Mouse (Mus musculus): ENCODE results near the gene Cd244a. TPM values are rescaled to one million over a fixed set of nuclear protein-coding genes. Genes with fewer than 3 reads are reported as not detected.

The Cd244a gene
- polyA plus RNA-seq, 1 experiment = 0.06 TPM

- no peak for TF ChIP-seq CTCF (IDR thresholded peaks at IDR 0.05; ENCODE audit: extremely low read depth, insufficient read depth, low read length)
- no peak for TF ChIP-seq POLR2A (IDR thresholded peaks at IDR 0.05; ENCODE audit: extremely low read depth, insufficient read depth, low read length)
- Histone ChIP-seq H3K4me3 (ENCODE audit: insufficient read depth, low read length) (no peak overlapping the region), H3K4me1 (ENCODE audit: control insufficient read depth, insufficient read depth, low read length) (no peaks in the 10 kb centered on the region), H3K27ac (ENCODE audit: insufficient read depth, low read length) (no peak overlapping the region)
These were observed 7.7 kb upstream of the Cd244a start for GRCm38 (mm10) chr1:171551326-171551725.

GRCm38 (mm10) chr1:171552230-171552629 is 6.8 kb upstream of the Cd244a start:
- no peak overlapping the region for H3K4me3 ChIP-seq (ENCODE audit: insufficient read depth, low read length)
- TF ChIP-seq POLR2A (IDR thresholded peaks at IDR 0.05; ENCODE audit: extremely low read depth, insufficient read depth, low read length) = no peak
- TF ChIP-seq CTCF (IDR thresholded peaks at IDR 0.05; ENCODE audit: extremely low read depth, insufficient read depth, low read length) = no peak
- no peak overlapping the region for H3K27ac ChIP-seq (ENCODE audit: insufficient read depth, low read length)
- no peaks in the 10 kb centered on the region for H3K4me1 ChIP-seq (ENCODE audit: control insufficient read depth, insufficient read depth, low read length)

GRCm38 (mm10) chr1:171553359-171554341 is 5.3 kb upstream of the Cd244a start:
- no peak overlapping the region for H3K4me3 ChIP-seq (ENCODE audit: insufficient read depth, low read length)
- no peak overlapping the region for H3K27ac ChIP-seq (ENCODE audit: insufficient read depth, low read length)
- no peaks in the 10 kb centered on the region for H3K4me1 ChIP-seq (ENCODE audit: control insufficient read depth, insufficient read depth, low read length)
- no peak for TF ChIP-seq POLR2A (IDR thresholded peaks at IDR 0.05; ENCODE audit: extremely low read depth, insufficient read depth, low read length)
- TF ChIP-seq CTCF (IDR thresholded peaks at IDR 0.05; ENCODE audit: extremely low read depth, insufficient read depth, low read length) = no peak

- no peak overlapping the region for H3K27ac ChIP-seq (ENCODE audit: insufficient read depth, low read length)
- H3K4me3 ChIP-seq (ENCODE audit: insufficient read depth, low read length) = no peak overlapping the region
- TF ChIP-seq CTCF (IDR thresholded peaks at IDR 0.05; ENCODE audit: extremely low read depth, insufficient read depth, low read length) = no peak
- no peaks in the 10 kb centered on the region for H3K4me1 ChIP-seq (ENCODE audit: control insufficient read depth, insufficient read depth, low read length)
These were observed 2.6 kb upstream of the Cd244a start for GRCm38 (mm10) chr1:171556366-171556765.

- H3K4me3 ChIP-seq (ENCODE audit: insufficient read depth, low read length) = no peak overlapping the region
- no peak for TF ChIP-seq CTCF (IDR thresholded peaks at IDR 0.05; ENCODE audit: extremely low read depth, insufficient read depth, low read length)
- no peak for TF ChIP-seq POLR2A (IDR thresholded peaks at IDR 0.05; ENCODE audit: extremely low read depth, insufficient read depth, low read length)
- no peaks in the 10 kb centered on the region for H3K4me1 ChIP-seq (ENCODE audit: control insufficient read depth, insufficient read depth, low read length)
- no peak overlapping the region for H3K27ac ChIP-seq (ENCODE audit: insufficient read depth, low read length)
These were observed 586 bp upstream of the Cd244a start for GRCm38 (mm10) chr1:171558407-171558806.

GRCm38 (mm10) chr1:171560262-171560661 is 1.3 kb downstream of the Cd244a start:
- H3K4me1 ChIP-seq (ENCODE audit: control insufficient read depth, insufficient read depth, low read length) = no peaks in the 10 kb centered on the region
- H3K4me3 ChIP-seq (ENCODE audit: insufficient read depth, low read length) = no peak overlapping the region
- TF ChIP-seq POLR2A (IDR thresholded peaks at IDR 0.05; ENCODE audit: extremely low read depth, insufficient read depth, low read length) = no peak
- TF ChIP-seq CTCF (IDR thresholded peaks at IDR 0.05; ENCODE audit: extremely low read depth, insufficient read depth, low read length) = no peak
- H3K27ac ChIP-seq (ENCODE audit: insufficient read depth, low read length) = no peak overlapping the region

- H3K4me1 ChIP-seq (ENCODE audit: control insufficient read depth, insufficient read depth, low read length) = no peaks in the 10 kb centered on the region
- no peak overlapping the region for H3K4me3 ChIP-seq (ENCODE audit: insufficient read depth, low read length)
- TF ChIP-seq POLR2A (IDR thresholded peaks at IDR 0.05; ENCODE audit: extremely low read depth, insufficient read depth, low read length) = no peak
- no peak for TF ChIP-seq CTCF (IDR thresholded peaks at IDR 0.05; ENCODE audit: extremely low read depth, insufficient read depth, low read length)
- H3K27ac ChIP-seq (ENCODE audit: insufficient read depth, low read length) = no peak overlapping the region
These were observed 2.2 kb downstream of the Cd244a start for GRCm38 (mm10) chr1:171561200-171561599.

- TF ChIP-seq CTCF (IDR thresholded peaks at IDR 0.05; ENCODE audit: extremely low read depth, insufficient read depth, low read length) (no peak), POLR2A (IDR thresholded peaks at IDR 0.05; ENCODE audit: extremely low read depth, insufficient read depth, low read length) (no peak)
These were observed 2.7 kb downstream of the Cd244a start for GRCm38 (mm10) chr1:171561639-171562225.

GRCm38 (mm10) chr1:171563042-171563441 is 4.0 kb downstream of the Cd244a start:
- Histone ChIP-seq H3K27ac (ENCODE audit: insufficient read depth, low read length) (no peak overlapping the region), H3K4me3 (ENCODE audit: insufficient read depth, low read length) (no peak overlapping the region), H3K4me1 (ENCODE audit: control insufficient read depth, insufficient read depth, low read length) (no peaks in the 10 kb centered on the region)
- TF ChIP-seq CTCF (IDR thresholded peaks at IDR 0.05; ENCODE audit: extremely low read depth, insufficient read depth, low read length) (no peak), POLR2A (IDR thresholded peaks at IDR 0.05; ENCODE audit: extremely low read depth, insufficient read depth, low read length) (no peak)

More at GRCm38 (mm10) chr1:171561639-171562225, 2.7 kb downstream of the Cd244a start:
- no peak overlapping the region for H3K27ac ChIP-seq (ENCODE audit: insufficient read depth, low read length)
- no peak overlapping the region for H3K4me3 ChIP-seq (ENCODE audit: insufficient read depth, low read length)
- no peaks in the 10 kb centered on the region for H3K4me1 ChIP-seq (ENCODE audit: control insufficient read depth, insufficient read depth, low read length)

GRCm38 (mm10) chr1:171564247-171564646 is 5.3 kb downstream of the Cd244a start:
- H3K27ac ChIP-seq (ENCODE audit: insufficient read depth, low read length) = no peak overlapping the region
- TF ChIP-seq CTCF (IDR thresholded peaks at IDR 0.05; ENCODE audit: extremely low read depth, insufficient read depth, low read length) (peak; percentile 34; the same call in 1 of the 2 replicates), POLR2A (IDR thresholded peaks at IDR 0.05; ENCODE audit: extremely low read depth, insufficient read depth, low read length) (no peak)
- H3K4me3 ChIP-seq (ENCODE audit: insufficient read depth, low read length) = no peak overlapping the region
- no peaks in the 10 kb centered on the region for H3K4me1 ChIP-seq (ENCODE audit: control insufficient read depth, insufficient read depth, low read length)

Data from cortical plate, adult 2 months (tissue).